Mouse (Mus musculus) stomach, postnatal 0 days (tissue): ENCODE measurements at regions not wholly inside any gene's neighbourhood (a gene's known extent, or its start where the extent isn't known, plus 50 kb on each side); places are given as distances from the start of the nearest gene placed in this dataset.

ENCODE experiments used
- CTCF ChIP-seq: IDR thresholded peaks from 2 replicates; pipeline ENCODE4 v1.5.1; 2016; ENCODE audit warnings: antibody characterized with exemption, low read depth, mild to moderate bottlenecking, moderate library complexity
- EP300 ChIP-seq: optimal IDR thresholded peaks from 2 replicates; pipeline ENCODE3; 2016; ENCODE audit warnings: antibody characterized with exemption

- TF ChIP-seq CTCF (peak; percentile 99), EP300 (no peak)
Observed at GRCm38 (mm10) chr6:35379890-35380289, 53.9 kb upstream of the Fam180a start.
